Mouse (Mus musculus) lung, postnatal 0 days (tissue): ENCODE data around the gene Syngr4.

Experiments
- CTCF ChIP-seq: IDR thresholded peaks from 2 replicates; pipeline ENCODE4 v1.5.1; 2016; ENCODE audit warnings: antibody characterized with exemption, mild to moderate bottlenecking
- EP300 ChIP-seq: IDR thresholded peaks from 2 replicates; pipeline ENCODE4 v1.6.1; 2016; ENCODE audit warnings: antibody characterized with exemption, mild to moderate bottlenecking, control low read depth

DNA sequence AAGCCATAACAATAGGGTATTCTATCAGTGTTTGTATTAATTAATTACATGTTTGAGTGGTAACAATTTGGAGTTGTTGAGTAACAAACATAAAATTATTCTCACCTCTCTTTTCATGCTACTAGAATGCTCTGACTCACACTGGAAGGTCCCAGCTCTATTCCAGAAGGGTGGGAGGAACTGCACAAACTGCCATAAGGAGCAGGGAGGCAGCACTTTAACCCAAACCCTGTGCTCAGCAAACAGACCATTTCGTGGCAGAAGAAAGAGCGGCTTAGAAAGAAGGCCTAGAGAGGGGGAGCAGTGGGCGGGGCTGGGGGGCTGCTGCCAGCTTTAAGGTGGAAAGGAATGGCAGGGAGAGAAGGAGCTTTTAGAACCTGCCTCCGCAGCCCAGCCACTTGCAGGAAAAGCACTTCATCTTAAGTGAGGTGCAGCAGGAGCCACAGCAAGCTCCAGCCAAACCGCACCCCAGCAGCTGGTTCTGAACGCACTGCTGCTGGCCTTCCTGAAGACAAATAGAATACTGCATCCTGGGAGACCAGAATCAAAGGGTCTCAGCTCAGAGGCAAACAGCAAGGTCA, 48.0 kb downstream of the Syngr4 start:
- no peak for TF ChIP-seq CTCF
- no peak for TF ChIP-seq EP300
